Mouse (Mus musculus) brain, embryonic 14.5 days (tissue): Measurements from ENCODE around the gene Smpd4. TPM values are rescaled to one million over a fixed set of nuclear protein-coding genes. Genes with fewer than 3 reads are reported as not detected.

Experiments used
- DNase-seq: peaks from one replicate; pipeline ENCODE4 v3.0.0-alpha.2; 2011; ENCODE audit warnings: low read depth
- CTCF ChIP-seq: fragments of 200-500 bp; IDR thresholded peaks from 2 replicates; pipeline ENCODE4 v1.5.1; 2012; ENCODE audit warnings: inconsistent platforms, mild to moderate bottlenecking, moderate library complexity, borderline replicate concordance; ENCODE audit not compliant: insufficient read depth, insufficient read length; ENCODE audit errors: extremely low read depth
- POLR2A ChIP-seq: fragments of 200-500 bp; IDR thresholded peaks from 2 replicates; pipeline ENCODE4 v1.6.1; 2012; ENCODE audit warnings: mild to moderate bottlenecking, inconsistent platforms, borderline replicate concordance; ENCODE audit not compliant: poor library complexity, insufficient read depth, insufficient read length, severe bottlenecking; ENCODE audit errors: extremely low read depth
- polyA plus RNA-seq: library from polyadenylated mRNA; depleted of rRNA; stranded (reverse); fragments of >200 nt; gene quantifications from 2 replicates; pipeline ENCODE4 v1.2.3, GENCODE M21; 2012; rRNA removed

The Smpd4 gene
- polyA plus RNA-seq, 1 experiment, result 98.5 TPM

DNA sequence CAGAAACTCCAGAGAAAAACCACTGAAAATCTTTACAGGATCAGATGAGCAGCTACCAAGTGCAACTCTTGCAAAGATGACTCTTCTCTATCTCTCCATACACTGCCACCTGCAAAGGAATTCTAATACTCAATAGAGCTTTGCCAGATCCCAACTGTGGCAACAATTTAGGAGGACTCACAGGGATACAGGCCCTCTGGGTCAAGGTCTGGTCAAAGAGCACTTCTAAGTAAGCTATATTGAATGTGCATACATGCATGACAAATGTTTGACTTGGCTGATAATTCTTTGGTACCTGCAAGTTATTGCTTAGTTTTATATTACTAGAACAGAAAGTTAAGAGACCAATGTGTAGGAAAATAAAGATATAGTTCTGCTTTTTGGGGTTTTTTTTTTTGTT lies 46.4 kb downstream of the Smpd4 start:
- TF ChIP-seq CTCF, result no peak
- TF ChIP-seq POLR2A, result no peak
- DNase-seq, result no peak

- DNase-seq, result no peak
- no peak for TF ChIP-seq CTCF
- no peak for TF ChIP-seq POLR2A
Measured at GRCm38 (mm10) chr16:17669886-17670285, 50.7 kb downstream of the Smpd4 start.

Other genes with a start within 250 kb of the Smpd4 start
- 9.5 and 19.6 TPM in 2 replicates for gene Snap29, start 213.4 kb upstream of the Smpd4 start, polyA plus RNA-seq
- gene Pi4ka, start 213.0 kb upstream of the Smpd4 start, polyA plus RNA-seq, result 131 and 151 TPM in 2 replicates
- gene Crkl, start 167.4 kb upstream of the Smpd4 start, polyA plus RNA-seq, result 58.5 and 66.4 TPM in 2 replicates
- gene Aifm3, start 129.7 kb upstream of the Smpd4 start, polyA plus RNA-seq, result 16.6 and 17.4 TPM in 2 replicates
- gene Lztr1, start 110.7 kb upstream of the Smpd4 start, polyA plus RNA-seq, result 309 and 395 TPM in 2 replicates
- 75.1 and 103 TPM in 2 replicates for gene Thap7, start 88.2 kb upstream of the Smpd4 start, polyA plus RNA-seq
- gene Lrrc74b, start 58.1 kb upstream of the Smpd4 start, polyA plus RNA-seq, result 0.47 and 0.78 TPM in 2 replicates
- 1.4 and 1.8 TPM in 2 replicates for gene P2rx6, start 57.5 kb upstream of the Smpd4 start, polyA plus RNA-seq
- gene Slc7a4, start 36.1 kb upstream of the Smpd4 start, polyA plus RNA-seq, result 27.5 and 38.6 TPM in 2 replicates
- gene Ccdc74a, start 27.1 kb downstream of the Smpd4 start, polyA plus RNA-seq, result 6.1 and 8.5 TPM in 2 replicates
- 65.0 and 87.3 TPM in 2 replicates for gene Med15, start 113.5 kb downstream of the Smpd4 start, polyA plus RNA-seq
- 109 and 116 TPM in 2 replicates for gene Klhl22, start 140.3 kb downstream of the Smpd4 start, polyA plus RNA-seq
- 11.8 and 15.5 TPM in 2 replicates for gene Scarf2, start 177.9 kb downstream of the Smpd4 start, polyA plus RNA-seq
- gene B830017H08Rik, start 213.8 kb downstream of the Smpd4 start, polyA plus RNA-seq, result 2.3 and 3.7 TPM in 2 replicates
- gene Car15, start 219.0 kb downstream of the Smpd4 start, polyA plus RNA-seq, result 16.1 and 18.1 TPM in 2 replicates